Mouse (Mus musculus): Measurements from ENCODE around the gene Slc25a47. TPM values are rescaled to one million over a fixed set of nuclear protein-coding genes. Genes with fewer than 3 reads are reported as not detected.

Slc25a47 gene
- polyA plus RNA-seq, 1 experiment from 2014 or later = 12.0 TPM

DNA sequence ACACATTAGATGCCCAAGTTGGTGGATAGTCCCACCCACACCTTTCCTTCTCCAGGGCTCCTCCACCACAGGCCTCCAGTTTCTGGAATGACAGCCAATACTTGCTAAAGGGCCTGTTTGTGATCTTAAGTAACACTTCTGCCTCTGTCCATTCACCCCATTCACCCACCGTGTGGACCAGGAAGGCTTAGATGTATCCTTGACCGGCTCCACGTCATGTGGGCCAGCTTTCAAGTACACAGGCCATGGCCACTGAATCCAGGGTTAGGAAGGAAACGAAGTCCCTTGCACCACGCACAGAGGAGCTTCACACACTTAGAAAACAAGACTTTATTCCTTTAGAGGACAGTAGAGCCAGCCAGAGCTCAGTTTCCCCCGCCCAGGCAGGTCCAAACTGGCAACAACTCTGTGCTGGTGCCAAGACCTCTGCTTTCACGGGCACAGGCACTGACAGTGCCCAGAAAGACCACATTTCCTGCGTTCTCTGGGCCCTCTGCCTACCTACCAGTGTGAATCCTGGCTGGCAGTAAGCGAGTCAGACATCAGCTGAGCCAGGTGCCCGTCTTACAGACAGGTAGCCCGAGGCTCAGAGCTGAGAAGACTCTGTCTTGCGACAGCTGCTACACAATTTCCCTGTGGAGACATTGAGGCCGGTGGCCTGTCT, 10.2 kb upstream of the Slc25a47 start:
- no peak for ATAC-seq (ENCODE audit: low FRiP score, low TSS enrichment)
- WGBS = 90% methylated on average over 13 of the region's 13 CpGs
- Histone ChIP-seq H3K9ac (replicated peaks; ENCODE audit: low read length) (no peak overlapping the region), H3K4me2 (replicated peaks; ENCODE audit: low read depth, low read length) (no peak overlapping the region), H3K9me3 (ENCODE audit: low read length) (no peaks in the 10 kb centered on the region), H3K4me1 (ENCODE audit: insufficient read depth, low read length) (no peaks in the 10 kb centered on the region), H3K27me3 (ENCODE audit: insufficient read depth, low read length) (no peaks in the 10 kb centered on the region), H3K4me3 (ENCODE audit: low read length) (no peak overlapping the region), H3K27ac (ENCODE audit: low read length) (no peak overlapping the region), H3K36me3 (ENCODE audit: insufficient read depth, low read length) (peaks cover 20% of the 10 kb centered on the region)

DNA sequence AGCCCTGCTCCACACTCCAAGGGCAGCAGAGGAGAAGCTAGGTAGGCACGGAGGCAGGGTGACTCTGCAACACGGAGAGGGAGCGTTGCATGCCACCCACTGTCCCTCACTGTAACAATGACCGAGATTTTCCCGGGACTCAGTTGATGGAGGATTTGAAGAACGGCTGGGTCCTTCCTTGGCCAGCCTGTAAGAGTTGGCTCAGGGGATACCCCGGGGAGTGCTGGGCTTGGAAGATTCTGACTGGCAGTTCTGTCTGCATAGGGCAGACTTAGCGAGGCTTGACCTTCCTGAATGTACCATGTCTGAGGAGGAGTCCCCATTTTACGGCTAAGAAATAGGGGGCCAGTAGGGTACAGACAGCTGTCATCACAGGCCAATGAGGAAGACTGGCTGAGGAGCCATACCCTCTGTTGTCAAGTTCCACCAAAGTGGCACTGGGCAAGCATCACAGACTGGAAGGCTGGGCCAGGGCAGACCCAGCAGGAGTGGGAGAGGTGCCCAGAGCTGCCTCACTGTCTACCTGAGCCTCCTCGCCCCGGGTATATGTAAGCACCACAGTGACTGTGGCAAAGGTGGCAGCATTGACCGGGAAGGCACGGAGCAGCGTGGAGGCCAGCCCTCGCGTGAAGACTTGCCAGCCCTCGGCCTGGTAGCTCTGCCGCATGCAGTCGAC, 9.4 kb upstream of the Slc25a47 start:
- H3K27ac ChIP-seq (ENCODE audit: low read length) = no peak overlapping the region
- 93% methylated on average over 19 of the region's 19 CpGs for WGBS
- no peaks in the 10 kb centered on the region for H3K4me1 ChIP-seq (ENCODE audit: insufficient read depth, low read length)
- no peak overlapping the region for H3K4me2 ChIP-seq (replicated peaks; ENCODE audit: low read depth, low read length)
- no peak overlapping the region for H3K4me3 ChIP-seq (ENCODE audit: low read length)
- ATAC-seq (ENCODE audit: low FRiP score, low TSS enrichment) = no peak
- H3K36me3 ChIP-seq (ENCODE audit: insufficient read depth, low read length) = peaks cover 20% of the 10 kb centered on the region
- H3K9ac ChIP-seq (replicated peaks; ENCODE audit: low read length) = no peak overlapping the region
- H3K27me3 ChIP-seq (ENCODE audit: insufficient read depth, low read length) = no peaks in the 10 kb centered on the region
- no peaks in the 10 kb centered on the region for H3K9me3 ChIP-seq (ENCODE audit: low read length)

DNA sequence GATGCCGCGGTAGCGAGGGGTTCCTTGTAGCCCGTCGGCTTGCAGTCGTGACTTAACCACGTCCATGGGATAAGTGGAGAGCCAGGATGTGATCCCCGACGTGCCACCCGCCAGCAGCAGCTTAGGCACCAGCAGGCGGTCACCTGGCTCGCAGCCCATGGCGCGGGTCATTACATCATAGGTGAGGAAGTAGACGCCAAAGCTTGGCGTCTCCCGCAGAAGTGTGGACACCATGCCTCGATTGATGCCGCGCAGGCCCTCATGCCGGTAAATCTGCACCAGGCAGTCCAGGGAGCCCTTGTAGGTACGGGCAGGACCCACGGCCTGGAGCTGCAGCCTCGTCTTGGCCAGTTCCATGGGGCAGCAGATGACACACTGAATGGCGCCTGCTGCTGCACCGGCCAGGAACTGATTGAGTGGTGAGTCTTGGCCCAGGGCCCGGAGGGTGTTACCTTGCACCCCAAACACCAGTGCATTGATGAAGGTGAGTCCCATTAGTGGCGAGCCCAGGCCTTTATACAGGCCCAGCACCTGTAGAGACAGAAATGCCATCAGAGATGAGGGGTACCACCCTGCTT, 8.8 kb upstream of the Slc25a47 start:
- H3K27ac ChIP-seq (ENCODE audit: low read length) = no peak overlapping the region
- ATAC-seq (ENCODE audit: low FRiP score, low TSS enrichment) = no peak
- H3K9ac ChIP-seq (replicated peaks; ENCODE audit: low read length) = no peak overlapping the region
- no peaks in the 10 kb centered on the region for H3K27me3 ChIP-seq (ENCODE audit: insufficient read depth, low read length)
- peaks cover 4% of the 10 kb centered on the region for H3K4me1 ChIP-seq (ENCODE audit: insufficient read depth, low read length)
- H3K4me2 ChIP-seq (replicated peaks; ENCODE audit: low read depth, low read length) = no peak overlapping the region
- H3K4me3 ChIP-seq (ENCODE audit: low read length) = no peak overlapping the region
- peaks cover 20% of the 10 kb centered on the region for H3K36me3 ChIP-seq (ENCODE audit: insufficient read depth, low read length)
- 94% methylated on average over 28 of the region's 28 CpGs for WGBS
- H3K9me3 ChIP-seq (ENCODE audit: low read length) = no peaks in the 10 kb centered on the region

DNA sequence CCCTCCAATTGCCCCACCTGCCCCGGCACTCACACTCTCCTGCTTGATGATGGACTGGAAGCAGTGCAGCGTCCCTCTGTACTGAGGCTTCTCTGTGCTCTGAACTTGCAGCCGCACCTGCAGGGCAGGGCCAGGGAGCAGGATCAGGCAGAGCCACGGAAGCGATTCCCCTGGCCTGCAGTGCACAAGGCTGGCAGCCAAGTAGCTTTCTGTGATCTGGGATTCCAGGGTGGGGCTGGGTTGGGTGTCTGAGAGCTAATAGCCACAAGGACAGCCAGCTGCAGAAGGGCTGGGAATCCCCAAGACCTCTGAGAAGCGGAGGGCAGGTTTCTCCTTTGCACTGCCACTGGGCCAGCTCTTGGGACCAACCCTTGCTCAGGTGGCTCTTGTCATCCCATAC, 8.2 kb upstream of the Slc25a47 start:
- Histone ChIP-seq H3K36me3 (ENCODE audit: insufficient read depth, low read length) (peaks cover 20% of the 10 kb centered on the region), H3K9me3 (ENCODE audit: low read length) (no peaks in the 10 kb centered on the region), H3K9ac (replicated peaks; ENCODE audit: low read length) (no peak overlapping the region), H3K4me3 (ENCODE audit: low read length) (no peak overlapping the region), H3K4me1 (ENCODE audit: insufficient read depth, low read length) (peaks cover 10% of the 10 kb centered on the region), H3K4me2 (replicated peaks; ENCODE audit: low read depth, low read length) (no peak overlapping the region), H3K27me3 (ENCODE audit: insufficient read depth, low read length) (no peaks in the 10 kb centered on the region), H3K27ac (ENCODE audit: low read length) (no peak overlapping the region)
- 96% methylated on average over 6 of the region's 6 CpGs for WGBS
- ATAC-seq (ENCODE audit: low FRiP score, low TSS enrichment) = no peak

DNA sequence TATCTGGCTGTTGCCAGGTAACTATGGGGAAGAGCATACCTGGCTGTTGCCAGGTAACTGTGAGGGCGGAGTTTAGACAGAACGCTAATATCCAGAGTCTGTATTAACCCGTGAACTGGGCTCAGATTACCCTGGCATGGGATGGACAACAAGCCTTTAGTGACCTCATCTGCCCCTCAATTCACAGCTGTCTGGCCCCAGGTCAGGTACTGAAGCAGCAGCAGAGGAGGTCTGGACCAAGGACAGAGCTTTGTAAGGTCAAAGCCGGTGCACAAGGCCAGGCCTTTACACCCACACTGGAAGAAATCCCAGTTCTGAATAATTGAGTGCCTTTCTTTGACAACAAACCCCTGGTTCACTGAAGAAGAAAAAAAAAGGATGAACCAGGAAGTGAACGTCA, 6.2 kb upstream of the Slc25a47 start:
- Histone ChIP-seq H3K36me3 (ENCODE audit: insufficient read depth, low read length) (peaks cover 20% of the 10 kb centered on the region), H3K4me2 (replicated peaks; ENCODE audit: low read depth, low read length) (no peak overlapping the region), H3K27ac (ENCODE audit: low read length) (no peak overlapping the region), H3K4me3 (ENCODE audit: low read length) (no peak overlapping the region), H3K9me3 (ENCODE audit: low read length) (no peaks in the 10 kb centered on the region), H3K27me3 (ENCODE audit: insufficient read depth, low read length) (no peaks in the 10 kb centered on the region), H3K4me1 (ENCODE audit: insufficient read depth, low read length) (peaks cover 18% of the 10 kb centered on the region), H3K9ac (replicated peaks; ENCODE audit: low read length) (no peak overlapping the region)
- no peak for ATAC-seq (ENCODE audit: low FRiP score, low TSS enrichment)
- WGBS = 61% methylated on average over 5 of the region's 5 CpGs

DNA sequence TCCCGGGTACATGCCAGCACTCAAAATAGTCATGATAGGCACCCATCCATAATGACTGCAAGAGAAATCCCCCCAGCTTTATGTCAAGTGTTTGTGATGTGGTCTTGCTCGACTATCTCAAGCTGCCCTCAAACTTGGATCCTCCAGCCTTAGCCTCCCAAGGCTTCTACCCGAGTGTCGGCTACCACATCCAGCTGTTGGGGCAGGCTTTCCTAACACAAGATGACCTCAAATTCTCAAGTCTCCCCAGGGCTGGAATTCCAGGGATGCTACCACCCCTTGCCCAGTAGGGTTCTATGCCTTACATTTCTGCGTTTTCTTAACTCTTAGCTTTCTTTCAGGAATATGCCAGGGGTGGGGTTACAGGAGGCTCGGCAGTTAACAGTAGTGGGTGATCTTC, 5.5 kb upstream of the Slc25a47 start:
- H3K4me3 ChIP-seq (ENCODE audit: low read length) = no peak overlapping the region
- no peak overlapping the region for H3K4me2 ChIP-seq (replicated peaks; ENCODE audit: low read depth, low read length)
- peaks cover 25% of the 10 kb centered on the region for H3K4me1 ChIP-seq (ENCODE audit: insufficient read depth, low read length)
- H3K9ac ChIP-seq (replicated peaks; ENCODE audit: low read length) = no peak overlapping the region
- peaks cover 20% of the 10 kb centered on the region for H3K36me3 ChIP-seq (ENCODE audit: insufficient read depth, low read length)
- H3K27ac ChIP-seq (ENCODE audit: low read length) = no peak overlapping the region
- no peaks in the 10 kb centered on the region for H3K27me3 ChIP-seq (ENCODE audit: insufficient read depth, low read length)
- no peak for ATAC-seq (ENCODE audit: low FRiP score, low TSS enrichment)
- WGBS = 84% methylated on average over 6 of the region's 6 CpGs
- H3K9me3 ChIP-seq (ENCODE audit: low read length) = no peaks in the 10 kb centered on the region

DNA sequence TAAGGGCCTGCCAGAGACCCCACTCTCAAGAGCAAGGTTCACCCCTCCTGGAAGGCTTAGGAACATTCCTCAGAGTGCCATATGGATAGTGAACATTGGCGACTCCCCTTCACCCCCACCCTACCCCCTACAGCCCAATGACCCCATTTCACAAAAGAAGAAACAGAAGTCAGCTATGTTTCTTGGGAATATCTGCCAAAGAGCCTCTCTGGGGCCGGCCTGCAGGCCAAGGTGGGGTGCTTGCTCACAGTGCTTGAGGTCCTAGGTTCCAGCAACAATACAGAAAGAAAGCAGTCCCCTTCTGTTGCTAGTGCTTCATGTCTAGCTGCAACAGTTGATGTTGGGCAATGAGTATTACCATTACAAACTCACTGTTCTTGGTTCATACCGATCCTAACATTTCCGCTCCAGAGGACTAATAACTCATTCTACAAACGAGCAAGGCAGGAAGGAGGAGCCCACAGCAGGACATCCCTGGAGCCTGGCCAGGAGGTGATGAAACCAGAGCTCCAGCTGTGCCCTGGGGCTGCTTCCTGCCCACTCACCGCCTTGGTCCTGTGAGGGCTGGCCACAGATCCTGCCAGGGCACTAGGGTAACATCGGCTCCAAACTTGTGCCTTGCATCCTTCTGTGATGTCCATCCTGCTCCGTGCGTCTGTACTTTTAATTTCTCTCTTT, 3.7 kb upstream of the Slc25a47 start:
- Histone ChIP-seq H3K27ac (ENCODE audit: low read length) (0 out of 2 replicates have a peak overlapping the region, but pooled peaks have one; percentile 12), H3K36me3 (ENCODE audit: insufficient read depth, low read length) (peaks cover 11% of the 10 kb centered on the region), H3K4me2 (replicated peaks; ENCODE audit: low read depth, low read length) (no peak overlapping the region), H3K27me3 (ENCODE audit: insufficient read depth, low read length) (no peaks in the 10 kb centered on the region), H3K9me3 (ENCODE audit: low read length) (no peaks in the 10 kb centered on the region), H3K4me1 (ENCODE audit: insufficient read depth, low read length) (peaks cover 34% of the 10 kb centered on the region), H3K4me3 (ENCODE audit: low read length) (no peak overlapping the region), H3K9ac (replicated peaks; ENCODE audit: low read length) (no peak overlapping the region; the same call in 1 of the 2 replicates)
- 38% methylated on average over 9 of the region's 9 CpGs for WGBS
- ATAC-seq (ENCODE audit: low FRiP score, low TSS enrichment) = no peak

DNA sequence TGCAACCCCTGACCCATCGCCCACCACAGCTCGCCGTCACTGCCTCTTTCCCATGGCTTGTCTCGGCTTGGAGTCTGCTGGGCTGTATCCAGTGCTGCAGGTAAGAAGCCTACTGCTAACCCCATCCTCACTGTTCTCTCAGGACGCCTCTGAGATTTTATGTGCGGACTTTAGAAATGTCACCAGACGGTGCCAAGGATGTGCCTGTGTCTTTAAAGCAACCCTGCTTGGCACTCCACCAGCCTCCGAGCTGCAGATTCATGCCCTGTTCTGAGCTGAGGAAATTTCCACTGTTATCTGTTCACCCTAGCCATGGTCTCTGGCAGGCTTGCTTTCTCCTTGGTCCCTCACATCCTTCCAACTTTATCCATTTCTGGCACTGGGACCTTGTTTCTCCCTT, 3.0 kb upstream of the Slc25a47 start:
- H3K9ac ChIP-seq (replicated peaks; ENCODE audit: low read length) = no peak overlapping the region
- H3K36me3 ChIP-seq (ENCODE audit: insufficient read depth, low read length) = peaks cover 6% of the 10 kb centered on the region
- H3K4me3 ChIP-seq (ENCODE audit: low read length) = no peak overlapping the region
- 0 out of 2 replicates have a peak overlapping the region, but pooled peaks have one; percentile 12 for H3K27ac ChIP-seq (ENCODE audit: low read length)
- peaks cover 41% of the 10 kb centered on the region for H3K4me1 ChIP-seq (ENCODE audit: insufficient read depth, low read length)
- no peaks in the 10 kb centered on the region for H3K9me3 ChIP-seq (ENCODE audit: low read length)
- no peak for ATAC-seq (ENCODE audit: low FRiP score, low TSS enrichment)
- H3K4me2 ChIP-seq (replicated peaks; ENCODE audit: low read depth, low read length) = no peak overlapping the region
- no peaks in the 10 kb centered on the region for H3K27me3 ChIP-seq (ENCODE audit: insufficient read depth, low read length)
- whole genome bisulfite sequencing = 76% methylated on average over 8 of the region's 8 CpGs

DNA sequence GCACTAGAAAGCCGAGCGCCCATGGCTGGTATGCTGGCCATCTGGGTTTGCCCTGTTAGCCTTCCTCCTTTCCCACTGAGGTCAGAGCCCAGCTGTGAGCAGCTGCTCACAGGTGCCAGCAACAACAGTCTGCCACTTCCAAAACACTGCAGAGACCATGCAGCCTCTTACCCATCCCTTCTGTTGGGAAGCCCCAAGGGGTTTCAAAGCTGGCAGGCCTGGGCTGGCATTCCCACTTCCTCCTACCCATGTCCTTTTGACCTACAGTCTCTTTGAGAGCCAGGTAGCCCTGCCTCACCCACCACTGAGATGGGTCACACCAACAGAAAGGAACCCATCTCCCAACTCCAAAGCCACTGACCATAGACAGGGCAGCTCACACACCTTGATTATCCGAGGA, 2.4 kb upstream of the Slc25a47 start:
- Histone ChIP-seq H3K4me1 (ENCODE audit: insufficient read depth, low read length) (peaks cover 47% of the 10 kb centered on the region), H3K4me2 (replicated peaks; ENCODE audit: low read depth, low read length) (no peak overlapping the region), H3K9me3 (ENCODE audit: low read length) (no peaks in the 10 kb centered on the region), H3K27me3 (ENCODE audit: insufficient read depth, low read length) (no peaks in the 10 kb centered on the region), H3K27ac (ENCODE audit: low read length) (no peak overlapping the region), H3K4me3 (ENCODE audit: low read length) (no peak overlapping the region), H3K36me3 (ENCODE audit: insufficient read depth, low read length) (peaks cover under 1% of the 10 kb centered on the region; the same call in 1 of the 2 replicates), H3K9ac (replicated peaks; ENCODE audit: low read length) (no peak overlapping the region)
- 91% methylated on average over 3 of the region's 3 CpGs for WGBS
- no peak for ATAC-seq (ENCODE audit: low FRiP score, low TSS enrichment)

Data from kidney, embryonic 16.5 days (tissue).